Mouse (Mus musculus): Measurements from ENCODE around the gene St3gal2. TPM values are rescaled to one million over a fixed set of nuclear protein-coding genes. Genes with fewer than 3 reads are reported as not detected.
"Not testable (repeated sequence)": the region's sequence is repeated elsewhere in the genome, so short reads cannot be mapped to it uniquely, and the experiment has no call there.

Gene St3gal2
- polyA plus RNA-seq, 1 experiment from 2014 or later, result 34.8 TPM

- Histone ChIP-seq H3K27ac (replicated peaks) (no peak overlapping the region), H3K27me3 (no peaks in the 10 kb centered on the region), H3K9me3 (replicated peaks) (no peaks in the 10 kb centered on the region), H3K4me3 (replicated peaks) (no peak overlapping the region), H3K4me2 (replicated peaks) (no peak overlapping the region), H3K36me3 (peaks cover 40% of the 10 kb centered on the region), H3K9ac (no peak overlapping the region), H3K4me1 (peaks cover 19% of the 10 kb centered on the region)
- 31% methylated on average over 7 of the region's 7 CpGs for WGBS
- peak; percentile 47; the same call in 1 of the 2 replicates for ATAC-seq (ENCODE audit: insufficient number of reproducible peaks, low FRiP score, low TSS enrichment, low read depth)
Observed at GRCm38 (mm10) chr8:110965594-110965993, 45.9 kb downstream of the St3gal2 start.

DNA sequence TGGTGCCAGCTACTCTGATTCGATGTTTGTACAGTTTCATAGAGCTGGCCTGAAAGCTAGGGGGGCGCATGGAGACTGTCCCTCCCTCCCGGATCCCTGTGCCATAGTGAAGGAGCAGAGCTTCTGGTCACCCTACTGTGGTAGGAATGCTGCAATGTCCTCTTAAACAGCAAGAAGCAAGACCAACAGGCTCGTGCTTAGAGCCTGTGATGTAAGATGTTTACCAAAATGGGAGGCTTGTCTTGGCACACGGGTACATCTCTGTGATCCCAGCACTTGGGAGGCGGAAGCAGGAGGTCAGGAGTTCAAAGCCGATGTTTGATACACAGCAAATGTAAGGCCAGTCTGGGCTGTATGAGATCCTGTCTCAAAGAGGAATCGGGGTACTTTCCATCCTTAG is 46.9 kb downstream of the St3gal2 start:
- peaks cover 44% of the 10 kb centered on the region for H3K36me3 ChIP-seq
- 92% methylated on average over 8 of the region's 8 CpGs for WGBS
- no peak overlapping the region for H3K4me2 ChIP-seq (replicated peaks)
- no peak overlapping the region for H3K9ac ChIP-seq
- no peaks in the 10 kb centered on the region for H3K27me3 ChIP-seq
- ATAC-seq (ENCODE audit: insufficient number of reproducible peaks, low FRiP score, low TSS enrichment, low read depth), result no peak
- no peaks in the 10 kb centered on the region for H3K9me3 ChIP-seq (replicated peaks)
- peaks cover 25% of the 10 kb centered on the region for H3K4me1 ChIP-seq
- no peak overlapping the region for H3K4me3 ChIP-seq (replicated peaks)
- no peak overlapping the region for H3K27ac ChIP-seq (replicated peaks)

- no peak overlapping the region for H3K27ac ChIP-seq (replicated peaks)
Observed at GRCm38 (mm10) chr8:110967326-110967725, 47.6 kb downstream of the St3gal2 start.

GRCm38 (mm10) chr8:110969910-110970770 is 50.4 kb downstream of the St3gal2 start:
- peak; percentile 95 for ATAC-seq (ENCODE audit: insufficient number of reproducible peaks, low FRiP score, low TSS enrichment, low read depth)
- 8% methylated on average over 45 of the region's 45 CpGs for WGBS
- H3K36me3 ChIP-seq, result peaks cover 46% of the 10 kb centered on the region

More at GRCm38 (mm10) chr8:110967326-110967725, 47.6 kb downstream of the St3gal2 start:
- Histone ChIP-seq H3K9ac (no peak overlapping the region), H3K4me2 (replicated peaks) (no peak overlapping the region), H3K9me3 (replicated peaks) (no peaks in the 10 kb centered on the region), H3K4me1 (peaks cover 25% of the 10 kb centered on the region), H3K4me3 (replicated peaks) (no peak overlapping the region), H3K27me3 (no peaks in the 10 kb centered on the region), H3K36me3 (peaks cover 47% of the 10 kb centered on the region)
- no peak for ATAC-seq (ENCODE audit: insufficient number of reproducible peaks, low FRiP score, low TSS enrichment, low read depth)
- WGBS, result 85% methylated on average over 9 of the region's 9 CpGs

DNA sequence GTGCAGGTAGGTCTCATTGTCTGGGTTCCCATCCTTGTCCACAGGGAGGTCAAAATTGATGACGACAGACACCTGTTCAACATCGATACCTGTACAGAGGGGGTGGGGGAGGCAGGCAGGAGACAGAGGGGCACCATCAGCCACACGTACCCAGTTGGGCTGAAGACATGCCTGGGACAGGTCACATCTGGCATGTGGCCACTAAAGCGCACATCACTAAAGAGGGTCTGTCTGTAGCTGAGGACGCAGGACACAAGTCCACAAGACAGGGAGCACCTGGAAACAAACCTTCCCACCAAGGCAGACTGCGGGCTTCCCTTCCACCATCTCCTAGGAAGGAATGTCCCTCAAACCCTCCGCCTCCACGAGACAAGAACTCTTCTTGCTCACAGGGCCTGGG is 56.8 kb downstream of the St3gal2 start:
- peaks cover 59% of the 10 kb centered on the region for H3K36me3 ChIP-seq
- not testable (repeated sequence) for H3K27ac ChIP-seq (replicated peaks); H3K9me3 ChIP-seq (replicated peaks); ATAC-seq (ENCODE audit: insufficient number of reproducible peaks, low FRiP score, low TSS enrichment, low read depth); H3K27me3 ChIP-seq; H3K9ac ChIP-seq; H3K4me1 ChIP-seq; H3K4me2 ChIP-seq (replicated peaks); H3K4me3 ChIP-seq (replicated peaks)
- WGBS, result 92% methylated on average over 8 of the region's 8 CpGs

More at GRCm38 (mm10) chr8:110969910-110970770, 50.4 kb downstream of the St3gal2 start:
- H3K27ac ChIP-seq (replicated peaks), result no peak overlapping the region
- H3K4me2 ChIP-seq (replicated peaks), result peak overlapping the region; percentile 82
- H3K9me3 ChIP-seq (replicated peaks), result no peaks in the 10 kb centered on the region
- no peaks in the 10 kb centered on the region for H3K27me3 ChIP-seq
- H3K9ac ChIP-seq, result peak overlapping the region; percentile 41
- H3K4me1 ChIP-seq, result peaks cover 21% of the 10 kb centered on the region
- peak overlapping the region; percentile 51 for H3K4me3 ChIP-seq (replicated peaks)

DNA sequence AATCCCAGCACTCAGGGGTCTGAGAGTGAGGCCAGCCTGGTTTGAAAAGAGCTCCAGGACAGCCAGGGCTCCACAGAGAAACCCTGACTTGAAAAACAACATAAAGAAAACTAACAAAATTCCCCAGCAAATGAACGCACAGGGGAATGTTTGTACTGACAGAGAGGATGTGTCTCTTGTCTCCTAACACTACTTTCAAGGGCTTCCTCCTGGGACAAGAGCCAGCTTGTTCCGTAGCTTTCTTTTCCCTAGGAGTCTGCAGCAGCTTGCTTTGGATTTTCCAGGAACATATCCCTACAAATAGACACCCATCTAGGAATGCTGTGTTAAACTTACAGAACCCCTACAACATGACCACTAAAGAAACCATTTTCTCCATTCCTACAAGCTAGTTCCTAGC is 58.3 kb downstream of the St3gal2 start:
- H3K4me2 ChIP-seq (replicated peaks); H3K27me3 ChIP-seq; H3K27ac ChIP-seq (replicated peaks); H3K9me3 ChIP-seq (replicated peaks); H3K4me1 ChIP-seq; ATAC-seq (ENCODE audit: insufficient number of reproducible peaks, low FRiP score, low TSS enrichment, low read depth); H3K4me3 ChIP-seq (replicated peaks); H3K9ac ChIP-seq: not testable (repeated sequence)
- WGBS, result 74% methylated on average over 2 of the region's 2 CpGs
- H3K36me3 ChIP-seq, result peaks cover 67% of the 10 kb centered on the region

GRCm38 (mm10) chr8:110981304-110981703 is 61.6 kb downstream of the St3gal2 start:
- 85% methylated on average over 2 of the region's 2 CpGs for WGBS

GRCm38 (mm10) chr8:110987805-110988744 is 68.4 kb downstream of the St3gal2 start:
- H3K27me3 ChIP-seq, result no peaks in the 10 kb centered on the region
- H3K9ac ChIP-seq, result no peak overlapping the region
- no peak overlapping the region for H3K4me3 ChIP-seq (replicated peaks)
- no peak overlapping the region for H3K4me2 ChIP-seq (replicated peaks)
- H3K9me3 ChIP-seq (replicated peaks), result no peaks in the 10 kb centered on the region
- peaks cover 94% of the 10 kb centered on the region for H3K36me3 ChIP-seq
- no peak overlapping the region for H3K27ac ChIP-seq (replicated peaks)
- no peak for ATAC-seq (ENCODE audit: insufficient number of reproducible peaks, low FRiP score, low TSS enrichment, low read depth)
- H3K4me1 ChIP-seq, result no peaks in the 10 kb centered on the region
- WGBS, result 63% methylated on average over 8 of the region's 8 CpGs

More at GRCm38 (mm10) chr8:110981304-110981703, 61.6 kb downstream of the St3gal2 start:
- Histone ChIP-seq H3K9me3 (replicated peaks) (no peaks in the 10 kb centered on the region), H3K4me2 (replicated peaks) (no peak overlapping the region), H3K4me1 (no peaks in the 10 kb centered on the region), H3K36me3 (peaks cover 76% of the 10 kb centered on the region), H3K9ac (no peak overlapping the region), H3K27me3 (no peaks in the 10 kb centered on the region), H3K4me3 (replicated peaks) (no peak overlapping the region), H3K27ac (replicated peaks) (no peak overlapping the region)
- no peak for ATAC-seq (ENCODE audit: insufficient number of reproducible peaks, low FRiP score, low TSS enrichment, low read depth)

DNA sequence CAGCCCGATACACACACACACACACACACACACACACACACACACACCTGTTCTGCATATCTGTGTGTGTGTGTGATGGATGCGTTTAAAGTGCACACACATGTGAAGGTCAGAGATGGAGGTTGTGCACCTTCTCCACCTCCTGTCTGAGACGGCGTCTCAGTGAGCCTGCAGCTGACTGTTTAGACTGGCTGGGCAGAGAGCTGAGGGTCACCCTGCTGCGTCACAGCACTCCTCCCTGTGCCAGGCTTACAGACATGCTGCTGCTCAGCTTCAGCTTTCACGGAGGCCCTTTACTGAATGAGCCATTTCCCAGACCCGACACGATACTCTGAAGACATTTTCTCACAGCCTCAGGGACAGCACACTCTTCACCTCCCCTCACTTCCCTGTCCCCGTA is 70.3 kb downstream of the St3gal2 start:
- Histone ChIP-seq H3K4me3 (replicated peaks) (no peak overlapping the region), H3K27me3 (no peaks in the 10 kb centered on the region), H3K4me1 (no peaks in the 10 kb centered on the region), H3K27ac (replicated peaks) (no peak overlapping the region), H3K4me2 (replicated peaks) (no peak overlapping the region), H3K36me3 (peaks cover 84% of the 10 kb centered on the region), H3K9ac (no peak overlapping the region), H3K9me3 (replicated peaks) (no peaks in the 10 kb centered on the region)
- ATAC-seq (ENCODE audit: insufficient number of reproducible peaks, low FRiP score, low TSS enrichment, low read depth), result no peak
- WGBS, result 93% methylated on average over 9 of the region's 9 CpGs

DNA sequence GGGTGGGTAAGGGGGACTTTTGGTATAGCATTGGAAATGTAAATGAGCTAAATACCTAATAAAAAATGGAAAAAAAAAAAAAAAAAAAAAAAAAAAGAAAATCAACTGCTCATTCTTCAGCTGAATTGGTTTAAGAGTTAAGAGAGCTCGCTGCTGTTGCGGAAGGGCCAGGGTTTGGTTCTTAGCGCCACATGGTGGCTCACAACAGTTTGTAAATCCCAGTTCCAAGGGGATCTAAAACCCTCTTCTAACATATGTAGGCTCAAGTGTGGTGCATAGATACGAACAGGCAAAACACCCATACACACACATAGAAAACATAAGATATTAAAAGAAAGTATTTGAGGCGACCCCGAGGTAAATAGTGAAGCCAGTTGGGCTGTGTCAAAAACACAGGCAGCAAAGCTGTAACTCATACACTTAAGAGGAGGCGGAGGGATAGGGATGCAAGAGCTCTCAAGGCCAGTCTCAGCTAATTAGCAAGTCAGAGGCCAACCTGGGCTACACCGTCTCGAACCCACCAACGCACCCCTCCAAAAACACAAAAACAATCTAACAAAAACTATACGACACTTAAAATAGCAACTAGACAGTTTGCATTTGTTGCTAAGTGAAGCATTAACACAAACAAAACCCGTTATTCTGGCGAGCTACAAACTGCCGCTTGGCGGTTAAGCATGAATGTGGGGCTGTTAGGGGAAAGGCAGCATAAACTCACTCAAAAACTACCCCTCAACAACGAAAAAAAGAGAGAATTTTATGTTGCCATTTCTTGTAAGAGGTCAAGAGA is 77.1 kb downstream of the St3gal2 start:
- Histone ChIP-seq H3K4me3 (replicated peaks) (peak overlapping the region; percentile 97), H3K9me3 (replicated peaks) (no peaks in the 10 kb centered on the region), H3K36me3 (peaks cover 25% of the 10 kb centered on the region), H3K27ac (replicated peaks) (peak overlapping the region; percentile 88), H3K27me3 (no peaks in the 10 kb centered on the region), H3K9ac (peak overlapping the region; percentile 68), H3K4me1 (0 out of 2 replicates have a peak, but pooled peaks cover 2% of the 10 kb centered on the region), H3K4me2 (replicated peaks) (peak overlapping the region; percentile 62)
- 37% methylated on average over 16 of the region's 16 CpGs for WGBS
- no peak for ATAC-seq (ENCODE audit: insufficient number of reproducible peaks, low FRiP score, low TSS enrichment, low read depth)

Data from embryonic facial prominence, embryonic 15.5 days (tissue).